Mouse (Mus musculus) E14TG2a.4 (cell line): ENCODE measurements at regions not wholly inside any gene's neighbourhood (a gene's known extent, or its start where the extent isn't known, plus 50 kb on each side); places are given as distances from the start of the nearest gene placed in this dataset.

Source experiments
- CTCF ChIP-seq: conservative IDR thresholded peaks from 2 replicates; pipeline ENCODE4 v1.5.1; 2014; ENCODE audit warnings: low read length
- NANOG ChIP-seq: IDR thresholded peaks from 2 replicates; pipeline ENCODE4 v1.6.1; 2014; ENCODE audit warnings: borderline replicate concordance, low read length, mixed read lengths
- POU5F1 ChIP-seq: IDR thresholded peaks from 2 replicates; pipeline ENCODE4 v1.6.1; 2014; ENCODE audit warnings: low read length, borderline replicate concordance

- TF ChIP-seq CTCF, result no peak
- no peak for TF ChIP-seq POU5F1
- TF ChIP-seq NANOG, result no peak
Measured at GRCm38 (mm10) chr5:132652201-132652600, 109.1 kb upstream of the Auts2 start.
